Mouse (Mus musculus) neural tube, embryonic 10.5 days (tissue): ENCODE measurements around the gene Mapk3.
A peak's percentile ranks its signal among the peaks of the same experiment; 100 is the strongest.
"Not testable (repeated sequence)": the region's sequence is repeated elsewhere in the genome, so short reads cannot be mapped to it uniquely, and the experiment has no call there.

Source experiments
- DNase-seq: peaks from one replicate; pipeline ENCODE4 v3.0.0-alpha.2; 2017; ENCODE audit warnings: low spot score; ENCODE audit errors: extremely low spot score

Mapk3 gene

DNA sequence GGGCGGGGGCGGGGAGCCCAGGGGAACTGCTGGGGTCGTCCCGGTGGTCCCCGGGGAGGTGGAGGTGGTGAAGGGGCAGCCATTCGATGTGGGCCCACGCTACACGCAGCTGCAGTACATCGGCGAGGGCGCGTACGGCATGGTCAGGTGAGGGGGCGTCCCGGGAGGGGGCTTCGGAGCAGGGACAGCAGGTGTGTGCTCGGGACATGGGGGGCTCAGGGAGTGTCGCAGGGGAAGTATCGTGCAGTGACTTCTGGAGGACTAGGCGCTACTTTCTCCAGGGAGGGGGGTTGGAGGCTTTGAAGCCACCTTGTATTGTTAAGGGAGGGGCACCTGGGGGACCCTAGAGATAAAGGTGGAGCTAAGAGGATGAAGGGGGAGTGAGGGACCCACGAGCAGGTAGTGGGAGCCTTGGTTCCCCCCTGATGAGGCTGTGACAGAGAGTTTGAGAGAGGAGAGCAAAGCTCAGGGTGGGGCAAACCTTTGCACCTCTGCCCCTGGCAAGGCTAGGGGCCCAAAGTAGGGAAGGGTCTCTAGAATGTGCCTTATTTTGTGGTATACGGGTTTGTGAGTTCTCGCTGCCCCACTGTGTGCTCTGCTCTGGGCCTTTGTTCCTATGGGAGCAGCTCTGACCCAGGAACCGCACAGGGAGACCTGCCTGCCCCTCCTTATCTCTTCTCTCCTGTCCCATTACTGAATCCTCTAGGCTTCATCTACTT lies 430 bp downstream of the Mapk3 start:
- no peak for DNase-seq

DNA sequence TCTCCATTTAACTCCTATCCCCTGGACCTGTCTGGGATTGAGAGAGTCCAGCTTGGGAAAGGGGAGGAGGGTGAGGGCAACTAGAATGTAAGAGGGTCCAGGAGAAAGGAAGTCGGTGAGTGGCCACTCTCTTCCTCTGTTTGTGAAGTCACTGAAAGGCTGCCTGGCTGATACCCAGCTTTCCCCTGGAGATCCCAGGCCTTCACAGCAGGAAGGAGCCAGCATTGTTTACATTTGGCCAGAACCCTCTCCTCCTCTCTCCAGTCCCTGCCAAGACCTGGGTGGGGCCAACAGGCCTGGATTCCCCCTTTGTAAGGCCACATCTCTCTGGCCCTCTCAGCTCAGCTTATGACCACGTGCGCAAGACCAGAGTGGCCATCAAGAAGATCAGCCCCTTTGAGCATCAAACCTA lies 996 bp downstream of the Mapk3 start:
- no peak for DNase-seq

DNA sequence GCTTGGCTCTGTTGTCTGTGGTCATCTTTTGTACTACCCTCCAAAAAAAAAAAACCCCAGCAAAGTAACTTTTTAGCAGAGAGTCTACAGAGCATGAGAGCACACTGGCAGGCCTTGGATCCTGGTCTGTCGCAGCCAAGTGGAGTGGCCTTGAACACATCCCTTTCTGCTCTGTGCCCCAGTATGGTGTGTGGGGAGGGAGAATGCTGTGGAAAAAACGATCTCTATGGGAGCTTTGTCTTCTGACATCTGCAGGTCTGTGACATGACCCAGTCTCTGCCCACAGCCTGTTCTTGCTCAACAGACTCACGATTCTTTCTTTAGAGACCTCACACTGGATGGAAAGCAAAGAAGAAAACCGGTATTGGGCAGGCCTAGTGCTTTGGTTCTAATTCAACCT lies 1.6 kb downstream of the Mapk3 start:
- DNase-seq, result no peak

DNA sequence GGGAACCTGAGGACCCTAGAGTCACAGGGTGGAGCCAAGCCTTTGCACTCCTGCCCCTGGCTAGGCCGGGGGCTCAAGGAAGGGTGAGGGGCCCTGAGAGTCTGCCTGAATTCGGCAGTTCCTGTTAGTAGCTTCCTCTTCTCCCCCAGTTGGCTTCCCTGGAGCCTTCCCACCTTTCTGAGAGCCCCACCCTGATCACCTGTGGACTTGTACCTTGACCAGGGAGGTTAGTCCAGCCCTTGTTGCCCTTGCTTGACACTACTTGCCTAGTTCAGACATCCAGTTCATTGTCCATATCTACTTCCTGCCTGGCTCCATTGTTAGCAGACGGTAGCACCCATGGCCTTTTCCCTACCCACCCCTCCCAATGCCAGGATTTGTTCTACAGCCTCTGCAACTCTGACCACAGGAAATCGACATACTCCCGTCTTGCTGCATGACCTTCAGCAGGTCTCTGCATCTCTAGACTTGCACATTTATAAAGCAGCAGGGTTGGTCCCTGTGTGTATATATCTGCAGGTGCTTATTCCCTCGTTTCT lies 2.2 kb downstream of the Mapk3 start:
- no peak for DNase-seq

DNA sequence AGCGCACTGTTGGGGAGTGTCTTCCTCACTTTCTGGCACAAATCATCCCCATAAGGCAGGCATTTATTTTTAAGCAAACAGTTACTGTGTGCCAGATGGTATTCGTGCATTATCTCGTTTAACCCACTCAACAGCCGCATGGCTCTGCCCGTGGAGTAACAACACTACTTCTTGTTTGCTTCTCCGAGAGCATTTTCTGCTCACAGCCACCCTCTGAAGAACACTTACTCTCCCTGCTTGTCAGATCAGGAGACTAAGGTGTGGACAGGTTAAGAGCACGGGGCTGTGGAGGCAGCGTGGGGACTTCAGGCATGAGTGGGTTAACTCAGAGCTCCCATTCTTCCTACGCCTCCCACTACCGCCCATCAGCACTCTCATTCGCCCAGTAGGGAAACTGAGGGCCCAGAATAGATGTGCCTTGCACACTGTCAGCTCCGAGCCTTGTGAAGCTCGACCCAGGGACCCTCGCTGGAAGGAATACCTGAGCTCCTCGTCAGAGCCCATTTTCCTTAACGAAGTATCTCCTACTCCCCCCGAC lies 3.1 kb downstream of the Mapk3 start:
- DNase-seq, result no peak

DNA sequence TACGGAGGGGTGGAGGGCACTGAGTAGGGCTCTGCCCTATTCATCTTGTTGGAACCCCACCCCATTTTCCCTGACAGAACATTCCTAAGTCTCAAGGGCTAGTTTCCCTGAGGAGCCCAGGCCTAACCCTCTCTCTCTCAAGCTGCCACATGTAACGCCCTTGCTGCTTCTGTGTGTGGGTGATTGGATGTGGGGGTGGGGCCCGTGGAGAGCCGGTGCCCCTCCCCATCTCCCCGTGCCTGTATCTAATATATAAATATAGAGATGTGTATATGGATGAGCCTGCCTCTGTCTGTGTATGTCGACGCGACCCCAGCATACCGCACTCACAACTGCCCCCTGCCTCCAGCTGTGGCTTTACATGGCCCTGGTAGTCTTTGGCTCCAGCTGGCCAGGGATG lies 6.1 kb downstream of the Mapk3 start:
- no peak for DNase-seq

DNA sequence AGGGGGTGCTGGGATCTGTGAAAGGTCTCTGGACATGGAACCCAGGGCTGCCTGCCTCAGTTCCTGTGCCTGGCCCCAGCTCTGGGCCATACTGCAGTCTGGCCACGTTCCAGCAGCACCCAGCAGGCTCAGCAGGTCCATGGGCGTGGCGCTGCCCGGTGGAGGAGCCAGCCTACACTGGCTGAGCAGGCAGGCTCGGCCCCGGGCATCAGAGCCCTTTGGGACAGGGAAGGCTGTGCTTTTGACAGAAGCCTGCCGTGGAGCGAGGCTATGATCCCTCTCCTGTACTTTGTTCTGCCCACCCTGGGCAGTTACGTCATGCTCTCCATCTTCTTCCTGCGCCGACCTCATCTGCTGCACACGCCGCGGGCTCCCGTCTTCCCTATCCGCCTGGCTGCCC lies 6.8 kb downstream of the Mapk3 start, which contains the start of gene Gdpd3:
Gene Gdpd3, plus strand, starts transcription at position 134 of the 400 bp plus-strand sequence.
- no peak for DNase-seq

DNA sequence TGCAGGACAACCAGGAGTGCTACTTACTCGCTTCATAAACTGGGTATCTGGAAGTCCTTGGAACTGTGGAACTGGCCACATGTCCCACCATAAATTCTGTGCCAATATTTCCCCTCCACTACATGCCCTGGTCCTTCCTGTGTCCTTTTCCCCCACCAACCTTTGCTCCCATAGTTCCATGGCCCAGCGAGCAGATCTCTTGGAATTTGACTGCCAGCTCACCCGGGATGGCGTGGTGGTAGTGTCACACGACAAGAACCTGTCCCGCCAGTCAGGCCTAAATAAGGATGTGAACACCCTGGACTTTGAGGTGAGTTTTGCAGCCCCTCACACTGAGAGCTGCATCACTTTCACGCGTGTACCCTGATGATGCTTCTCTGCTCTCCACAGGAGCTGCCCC lies 7.6 kb downstream of the Mapk3 start:
- DNase-seq, result no peak

DNA sequence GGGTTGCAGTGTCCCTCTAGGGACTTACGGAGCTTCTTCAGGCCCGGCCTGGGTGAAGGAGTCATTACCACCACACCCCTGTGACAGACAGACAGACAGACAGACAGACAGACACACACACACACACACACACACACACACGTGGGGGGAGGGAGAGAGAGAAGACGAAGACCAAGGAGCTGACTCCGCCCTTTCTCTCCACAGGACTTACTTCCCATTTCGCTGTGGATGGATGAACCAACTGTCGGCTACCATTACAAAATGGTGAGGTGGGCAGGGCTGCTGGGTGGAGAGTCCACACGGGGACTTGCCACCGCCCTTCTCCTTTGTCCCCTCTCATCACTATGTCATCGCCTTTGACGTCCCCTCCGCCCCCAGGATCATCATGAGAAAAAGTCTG lies 11.4 kb downstream of the Mapk3 start:
- DNase-seq, result no peak

DNA sequence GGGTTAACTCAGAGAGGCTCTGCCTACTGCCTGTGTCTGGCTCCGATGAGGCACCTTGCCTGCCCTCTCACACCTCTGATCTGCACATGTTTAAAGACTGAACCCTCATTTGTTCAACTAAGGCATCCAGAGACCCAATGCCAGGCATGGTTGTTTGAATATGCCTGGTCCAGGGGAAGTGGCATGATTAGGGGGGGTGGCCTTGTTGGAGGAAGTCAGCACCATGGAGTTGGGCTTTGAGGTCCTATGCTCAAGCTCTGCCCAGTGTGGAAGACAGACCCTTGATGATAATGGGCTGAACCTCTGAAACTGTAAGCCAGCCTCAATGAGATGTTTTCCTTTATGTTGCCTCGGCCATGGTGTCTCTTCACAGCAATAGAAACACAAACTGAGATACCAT lies 13.9 kb downstream of the Mapk3 start:
- DNase-seq, result no peak

DNA sequence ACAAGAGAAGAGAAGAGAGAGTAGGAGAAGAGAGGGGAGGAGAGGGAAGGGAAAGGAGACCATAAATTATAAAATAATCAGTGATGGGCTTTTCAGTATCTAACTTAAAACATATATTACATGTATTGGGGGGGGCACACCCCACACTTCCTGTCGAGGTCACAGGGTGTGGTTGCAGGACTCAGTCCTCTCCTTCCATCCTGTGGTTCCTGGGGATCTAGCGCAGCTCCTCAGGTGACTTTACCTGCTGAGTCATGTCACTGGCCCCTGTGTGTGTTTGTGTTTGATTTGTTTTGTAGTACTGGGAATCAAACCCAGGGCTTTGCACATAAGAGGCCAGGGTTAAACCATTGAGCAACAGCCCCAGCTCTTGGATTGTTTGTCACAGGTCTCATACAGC lies 15.1 kb downstream of the Mapk3 start:
- DNase-seq, result no peak

DNA sequence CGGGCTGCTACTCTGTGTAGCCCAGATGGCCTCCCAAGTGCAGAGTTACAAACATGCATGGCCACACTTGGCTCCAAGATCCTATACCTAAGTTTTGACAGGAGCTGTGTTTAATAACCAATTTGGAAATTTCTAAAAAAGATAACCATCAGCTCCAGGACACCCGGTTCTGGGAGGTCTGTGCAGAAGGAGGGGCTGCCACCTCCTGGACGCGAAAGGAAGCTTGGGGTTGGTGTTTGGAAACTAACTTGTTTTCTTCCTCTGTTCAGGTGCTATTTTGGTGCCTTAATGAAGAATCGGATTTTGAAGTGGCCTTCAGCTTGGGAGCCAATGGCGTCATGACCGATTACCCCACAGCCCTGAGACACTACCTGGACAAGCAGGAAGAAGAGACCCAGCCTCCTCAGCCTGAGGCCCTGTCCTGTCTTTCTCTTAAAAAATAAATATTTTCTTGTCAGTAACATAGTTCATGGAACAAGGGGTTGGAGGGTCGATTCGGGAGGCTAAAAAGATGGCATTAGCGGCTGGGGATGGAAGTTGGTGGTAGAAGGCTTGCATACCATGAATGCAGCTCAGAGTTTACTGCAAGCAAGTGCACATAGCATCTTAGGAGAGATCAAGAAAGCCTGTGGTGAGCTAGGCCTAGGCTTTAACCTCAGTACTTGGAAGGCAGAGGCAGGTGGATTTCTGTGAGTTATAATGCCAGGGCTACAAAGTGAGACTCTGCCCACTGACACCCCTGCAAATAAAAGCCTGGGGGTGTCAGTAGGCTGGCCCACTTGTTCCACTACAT lies 16.0 kb downstream of the Mapk3 start:
- no peak for DNase-seq

DNA sequence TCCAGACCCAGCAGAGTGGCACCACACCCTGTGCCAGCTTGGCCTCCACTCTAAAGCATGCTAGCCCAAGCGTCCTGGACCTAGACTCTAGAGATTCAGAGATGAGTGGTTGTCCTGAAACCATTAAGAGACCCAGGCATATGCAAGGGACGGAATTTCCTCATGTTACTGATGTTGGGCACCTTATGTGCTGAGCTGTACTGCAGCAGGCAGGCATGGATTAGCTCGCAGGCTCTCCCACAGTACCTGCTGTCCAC lies 16.5 kb downstream of the Mapk3 start:
- no peak for DNase-seq

DNA sequence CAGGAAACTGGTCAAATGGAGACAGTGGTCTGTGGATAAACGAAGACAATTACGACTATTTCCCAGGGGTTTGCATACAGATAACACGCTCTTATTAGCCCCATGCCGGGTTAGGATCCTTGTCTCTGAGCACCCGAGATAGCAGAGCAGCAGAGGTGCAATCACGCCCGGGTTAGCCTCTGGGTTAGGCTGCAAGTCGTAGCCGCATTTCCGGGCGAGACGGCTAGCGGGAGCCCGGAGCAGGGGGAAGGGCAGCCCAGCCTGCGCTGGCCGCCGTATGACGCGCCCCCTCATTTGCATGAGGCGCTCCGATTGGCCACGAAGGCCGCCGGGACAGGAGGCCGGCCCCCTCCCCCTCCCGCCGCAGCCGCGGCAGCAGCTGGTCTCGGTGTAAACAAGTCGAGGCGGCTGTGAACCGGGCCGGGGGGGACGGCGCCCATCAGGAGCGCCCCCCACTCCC lies 17.2 kb downstream of the Mapk3 start, which contains the start of gene Ypel3:
Gene Ypel3, plus strand, starts transcription at position 358 of the 460 bp plus-strand sequence.
- DNase-seq, result peak; percentile 90

DNA sequence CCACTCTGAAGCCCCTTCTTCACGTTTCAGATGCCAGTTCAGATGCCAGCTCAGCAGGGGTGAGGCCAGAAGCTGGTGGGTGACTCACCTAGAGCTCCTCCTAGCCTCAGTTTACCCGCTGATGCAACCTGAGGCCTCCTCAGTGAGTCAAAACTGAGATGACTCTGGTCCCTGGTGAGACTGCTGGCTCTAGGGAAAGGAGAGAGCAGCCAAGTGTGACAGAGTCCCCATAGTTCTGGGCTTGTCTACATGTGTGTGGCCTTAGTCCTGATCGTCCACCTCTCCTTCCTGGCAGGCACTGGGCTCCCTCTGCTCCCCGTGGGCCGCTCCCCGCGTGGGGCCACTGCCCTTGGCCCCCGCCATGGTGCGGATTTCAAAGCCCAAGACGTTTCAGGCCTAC lies 18.1 kb downstream of the Mapk3 start:
- no peak for DNase-seq

DNA sequence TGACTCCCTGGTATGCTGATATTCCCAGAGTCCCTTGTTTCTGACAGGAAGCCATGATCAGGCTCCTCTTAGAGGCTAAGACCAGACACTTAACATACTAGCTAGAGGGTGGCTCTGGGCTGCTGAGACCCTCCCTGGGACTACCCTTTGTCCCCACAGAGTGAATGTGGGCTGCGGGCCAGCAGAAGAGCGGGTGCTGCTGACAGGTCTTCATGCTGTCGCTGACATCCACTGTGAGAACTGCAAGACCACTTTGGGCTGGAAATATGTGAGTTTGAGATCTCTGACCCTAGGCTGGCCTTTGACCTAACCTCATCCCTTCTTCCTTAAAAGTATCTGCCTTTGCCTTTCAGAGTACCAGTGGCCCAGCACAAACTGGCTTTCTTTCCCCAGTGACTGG lies 18.7 kb downstream of the Mapk3 start:
- DNase-seq, result no peak

DNA sequence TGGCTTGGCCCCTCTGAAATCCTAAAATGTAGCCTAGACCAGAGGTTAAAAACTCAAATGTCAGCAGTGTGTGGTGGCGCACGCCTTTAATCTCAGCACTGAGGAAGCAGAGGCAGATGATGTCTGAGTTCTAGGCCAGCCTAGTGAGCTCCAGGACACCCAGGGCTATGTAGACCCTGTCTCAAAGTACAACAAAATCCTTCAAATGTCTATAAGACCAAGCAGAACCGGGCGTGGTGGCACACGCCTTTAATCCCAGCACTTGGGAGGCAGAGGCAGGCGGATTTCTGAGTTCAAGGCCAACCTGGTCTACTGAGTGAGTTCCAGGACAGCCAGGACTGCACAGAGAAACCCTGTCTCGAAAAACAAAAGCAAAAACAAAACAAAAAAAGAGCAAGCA lies 19.7 kb downstream of the Mapk3 start:
- DNase-seq, result not testable (repeated sequence)

DNA sequence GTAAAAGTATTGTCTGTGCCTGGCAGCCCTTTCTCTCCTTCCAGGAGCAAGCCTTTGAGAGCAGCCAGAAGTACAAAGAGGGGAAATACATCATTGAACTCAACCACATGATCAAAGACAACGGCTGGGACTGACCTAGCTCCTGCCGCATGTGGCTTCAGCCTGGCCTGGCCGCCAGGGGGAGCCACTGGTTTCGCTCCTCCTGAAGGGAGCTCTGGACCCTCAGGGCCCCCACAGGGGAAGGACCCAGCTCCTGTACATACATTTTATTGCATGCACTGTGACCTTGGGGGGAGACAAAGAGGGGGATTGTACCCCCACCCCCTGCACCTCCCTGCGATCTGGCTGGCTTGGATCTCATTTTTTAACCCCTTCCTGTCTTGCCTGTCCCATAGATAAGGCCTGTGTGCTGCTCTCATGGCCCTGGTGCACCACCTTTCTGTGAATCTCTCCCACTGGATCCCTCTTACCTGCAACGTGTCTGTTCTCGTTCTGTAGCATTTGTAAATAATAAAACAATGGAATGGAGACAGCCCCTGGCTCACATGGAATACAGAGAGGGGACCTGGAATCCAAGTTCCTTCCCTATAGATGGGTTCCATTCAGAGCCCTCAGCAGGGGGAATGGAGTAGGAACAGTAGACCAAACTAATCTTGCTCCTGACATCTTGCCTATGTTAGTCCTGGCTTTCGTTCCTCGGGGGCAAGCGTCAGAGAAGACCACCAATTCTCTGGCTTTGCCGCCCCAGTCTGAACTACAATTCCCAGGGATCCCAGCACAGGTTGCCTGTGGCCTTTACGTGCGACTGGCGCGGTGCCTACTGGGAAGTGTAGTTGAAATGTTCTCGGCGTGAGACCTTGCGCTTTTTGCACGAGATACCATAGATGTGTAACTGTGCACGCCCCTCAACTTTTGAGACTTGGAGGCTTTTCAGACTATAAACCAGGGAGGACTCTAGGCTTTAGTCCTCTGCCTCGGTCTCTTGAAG lies 20.9 kb downstream of the Mapk3 start:
- peak; percentile 94 for DNase-seq

DNA sequence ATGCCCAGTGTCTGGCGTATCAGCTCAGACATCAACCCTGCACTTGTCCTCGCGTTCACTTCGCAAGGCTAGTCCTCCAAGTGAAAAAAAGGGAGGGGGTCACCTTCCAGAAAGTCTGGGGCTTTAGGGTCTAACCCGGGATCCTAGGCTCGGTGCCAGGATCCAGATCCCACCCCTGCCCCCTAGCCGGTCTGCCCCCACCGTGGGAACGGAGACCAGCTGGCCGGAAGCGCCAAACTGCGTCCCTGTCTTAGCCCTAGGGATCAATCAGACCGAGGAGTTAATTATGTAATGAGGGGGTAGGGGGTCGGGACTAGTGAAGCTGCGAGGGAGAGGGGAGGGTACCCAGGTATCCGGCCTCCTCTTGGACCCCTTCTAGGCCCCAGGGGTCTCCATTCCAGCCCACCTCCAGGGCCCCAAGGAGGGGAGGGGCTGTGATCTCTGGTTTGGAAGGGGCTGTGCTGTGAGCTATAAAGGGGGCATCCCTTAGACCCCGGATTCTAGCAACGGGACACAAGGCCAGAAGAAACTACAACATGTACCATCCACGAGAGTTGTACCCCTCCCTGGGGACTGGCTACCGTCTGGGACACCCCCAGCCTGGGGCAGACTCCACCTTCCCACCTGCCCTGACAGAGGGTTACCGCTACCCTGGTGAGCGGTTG lies 21.7 kb downstream of the Mapk3 start, which contains the start of gene Tbx6:
Gene Tbx6, plus strand, starts transcription at position 513 of the 665 bp plus-strand sequence.
- no peak for DNase-seq

DNA sequence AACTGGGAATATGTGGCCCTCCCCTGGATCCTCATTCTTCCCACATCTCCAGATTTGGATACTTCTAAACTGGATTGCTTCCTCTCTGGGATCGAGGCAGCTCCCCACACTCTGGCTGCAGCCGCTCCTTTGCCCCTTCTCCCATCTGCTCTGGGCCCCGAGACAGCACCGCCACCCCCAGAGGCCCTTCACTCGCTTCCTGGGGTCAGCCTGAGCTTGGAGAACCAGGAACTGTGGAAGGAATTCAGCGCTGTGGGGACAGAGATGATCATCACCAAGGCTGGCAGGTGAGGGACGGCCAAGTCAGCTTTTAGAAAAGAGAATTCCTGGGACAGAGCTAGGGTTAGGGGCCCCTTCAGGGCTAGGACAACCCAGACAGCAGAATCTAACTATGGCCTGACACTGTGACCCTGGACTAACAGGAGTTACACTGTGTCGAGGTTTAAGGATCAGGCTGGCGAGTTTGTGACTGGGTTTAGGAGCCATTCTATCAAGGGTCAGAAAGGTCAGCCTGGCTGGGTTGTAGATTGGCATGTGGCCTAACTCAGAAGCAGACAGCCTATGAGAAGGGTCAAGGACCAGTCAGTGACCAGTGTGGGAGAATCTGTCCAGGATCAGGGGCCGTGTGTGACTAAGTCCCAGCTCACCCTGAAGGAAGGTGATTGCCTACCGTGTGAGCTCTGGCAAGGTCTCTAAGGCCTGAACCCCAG lies 22.4 kb downstream of the Mapk3 start:
- DNase-seq, result no peak
